Mouse (Mus musculus) leukemia stem cell, adult 10-12 weeks (primary cell): ENCODE data around the gene Ibtk. TPM values are rescaled to one million over a fixed set of nuclear protein-coding genes. Genes with fewer than 3 reads are reported as not detected.

ENCODE experiments used
- polyA plus RNA-seq: library from polyadenylated mRNA; stranded (reverse); fragments of >175 nt; gene quantifications from 2 replicates; pipeline ENCODE4 v1.2.3, GENCODE M21; 2012; ENCODE audit warnings: low replicate concordance

Gene Ibtk
- 7.6 and 19.0 TPM in 2 replicates for polyA plus RNA-seq

GRCm38 (mm10) chr9:85749142-85749921, at the start of gene Ibtk:
Gene Ibtk (minus strand): TSS chr9:85749334.

Other genes starting within 250 kb of the Ibtk start
- gene Tpbg, start 93.0 kb upstream of the Ibtk start, polyA plus RNA-seq = 0.08 and 0.16 TPM in 2 replicates